Mouse (Mus musculus) limb, embryonic 14.5 days (tissue): ENCODE data around the gene Gdpd5. TPM values are rescaled to one million over a fixed set of nuclear protein-coding genes. Genes with fewer than 3 reads are reported as not detected.

Source experiments
- ATAC-seq: fragments of 200-750 bp; cut with Nextera tagmentation; 2 replicates; pipeline ENCODE4 v1.8.0; 2017; ENCODE audit warnings: low read depth, moderate number of reproducible peaks, moderate TSS enrichment; ENCODE audit not compliant: low FRiP score
- DNase-seq: peaks from one replicate; pipeline ENCODE4 v3.0.0-alpha.2; 2015; ENCODE audit warnings: low spot score
- H3K27ac ChIP-seq: fragments of 300-500 bp; sonication (generic); replicated peaks from 2 replicates; pipeline ENCODE4 v1.5.1; 2014; ENCODE audit warnings: low read depth, mild to moderate bottlenecking, low read length, moderate library complexity, mixed read lengths
- H3K27me3 ChIP-seq: fragments of 300-500 bp; sonication (generic); 2 replicates; pipeline ENCODE4 v1.6.1; 2014; ENCODE audit warnings: low read length, mixed read lengths; ENCODE audit not compliant: control insufficient read depth, insufficient read depth
- H3K36me3 ChIP-seq: fragments of 300-500 bp; sonication (generic); 2 replicates; pipeline ENCODE4 v1.6.1; 2014; ENCODE audit warnings: mild to moderate bottlenecking, low read length, moderate library complexity, mixed read lengths; ENCODE audit not compliant: control insufficient read depth, insufficient read depth
- H3K4me1 ChIP-seq: fragments of 300-500 bp; sonication (generic); 2 replicates; pipeline ENCODE4 v1.6.1; 2014; ENCODE audit warnings: antibody characterized with exemption, low read length, mixed read lengths; ENCODE audit not compliant: control insufficient read depth, insufficient read depth
- H3K4me2 ChIP-seq: fragments of 300-500 bp; sonication (generic); replicated peaks from 2 replicates; pipeline ENCODE4 v1.6.1; 2014; ENCODE audit warnings: low read depth, mild to moderate bottlenecking, low read length, moderate library complexity; ENCODE audit not compliant: severe bottlenecking
- H3K4me3 ChIP-seq: fragments of 300-500 bp; sonication (generic); replicated peaks from 2 replicates; pipeline ENCODE4 v1.5.1; 2014; ENCODE audit warnings: low read length
- H3K9ac ChIP-seq: fragments of 300-500 bp; sonication (generic); 2 replicates; pipeline ENCODE4 v1.6.1; 2014; ENCODE audit warnings: mild to moderate bottlenecking, low read depth, low read length, moderate library complexity; ENCODE audit not compliant: severe bottlenecking
- H3K9me3 ChIP-seq: fragments of 300-500 bp; sonication (generic); 2 replicates; pipeline ENCODE4 v1.6.1; 2016; ENCODE audit warnings: low read length; ENCODE audit not compliant: control insufficient read depth
- POLR2A ChIP-seq: fragments of 200-500 bp; IDR thresholded peaks from 2 replicates; pipeline ENCODE4 v1.8.0; 2012; ENCODE audit warnings: inconsistent platforms, mild to moderate bottlenecking, moderate library complexity, borderline replicate concordance; ENCODE audit not compliant: insufficient read depth, insufficient read length; ENCODE audit errors: extremely low read depth
- WGBS: fragments of 180-500 bp; shearing (Covaris S2); extraction: QIAGEN DNeasy Blood & Tissue Kit; methylation state at CpG from one replicate; pipeline ENCODE4 v1.1.7; 2014; 5-methylcytosine and 5-hydroxymethylcytosine counted together
- polyA plus RNA-seq, 2 experiments: library from polyadenylated mRNA; depleted of rRNA in 1 of 2; stranded (reverse) in 1 of 2; unstranded in 1 of 2; fragments of >200 nt; fragmentation: Nextera tagmentation in 1 of 2; extraction: Ambion mirVana in 1 of 2; gene quantifications; 2 replicates each; pipeline versions ENCODE4 v1.2.1 to v1.2.3; 2012 to 2014

Gdpd5 gene
- polyA plus RNA-seq, 2 experiments, result 11.8 to 14.5 TPM

- Histone ChIP-seq H3K27ac (no peak overlapping the region), H3K4me2 (no peak overlapping the region), H3K9ac (no peak overlapping the region), H3K9me3 (no peaks in the 10 kb centered on the region), H3K4me1 (peaks cover 22% of the 10 kb centered on the region), H3K36me3 (no peaks in the 10 kb centered on the region), H3K4me3 (no peak overlapping the region), H3K27me3 (no peaks in the 10 kb centered on the region)
- DNase-seq, result no peak
- WGBS, result 75% methylated on average over 2 of the region's 2 CpGs
- no peak for ATAC-seq
- TF ChIP-seq POLR2A, result no peak
These were observed 64.6 kb downstream of the Gdpd5 start for GRCm38 (mm10) chr7:99445833-99446232.

GRCm38 (mm10) chr7:99447323-99447722 lies 66.1 kb downstream of the Gdpd5 start:
- TF ChIP-seq POLR2A, result no peak
- Histone ChIP-seq H3K4me1 (peaks cover 9% of the 10 kb centered on the region), H3K27me3 (no peaks in the 10 kb centered on the region), H3K9me3 (no peaks in the 10 kb centered on the region), H3K9ac (no peak overlapping the region), H3K27ac (no peak overlapping the region), H3K4me2 (no peak overlapping the region), H3K36me3 (no peaks in the 10 kb centered on the region), H3K4me3 (no peak overlapping the region)
- DNase-seq, result no peak
- WGBS, result 63% methylated on average over 5 of the region's 5 CpGs
- ATAC-seq, result no peak

DNA sequence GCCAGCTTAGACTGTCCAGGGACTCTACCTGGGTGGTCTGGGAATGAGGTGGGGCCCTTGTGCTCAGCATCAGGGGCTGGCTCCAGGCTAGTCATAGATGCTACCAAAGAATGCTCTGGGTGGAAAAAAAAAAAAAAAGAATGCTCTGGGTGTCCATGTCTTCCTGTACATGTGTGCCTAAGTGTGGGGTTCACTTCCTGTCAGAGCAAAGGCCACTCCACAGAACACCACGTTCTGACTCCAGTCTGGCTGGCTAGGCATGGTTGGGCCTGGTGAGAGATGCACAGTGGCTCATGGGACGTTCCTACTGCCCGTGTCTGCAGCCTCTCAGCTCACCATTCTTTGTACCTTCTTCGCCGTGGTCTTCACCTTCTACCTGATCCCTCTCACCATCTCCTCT lies 67.4 kb downstream of the Gdpd5 start:
- ATAC-seq, result no peak
- no peak for TF ChIP-seq POLR2A

GRCm38 (mm10) chr7:99449063-99449462 lies 67.8 kb downstream of the Gdpd5 start:
- ATAC-seq, result no peak
- no peak overlapping the region for H3K4me3 ChIP-seq
- H3K27me3 ChIP-seq, result no peaks in the 10 kb centered on the region

More for the DNA sequence above, 67.4 kb downstream of the Gdpd5 start:
- Histone ChIP-seq H3K4me2 (no peak overlapping the region), H3K9me3 (no peaks in the 10 kb centered on the region), H3K9ac (no peak overlapping the region), H3K27ac (no peak overlapping the region), H3K27me3 (no peaks in the 10 kb centered on the region), H3K36me3 (no peaks in the 10 kb centered on the region), H3K4me1 (no peaks in the 10 kb centered on the region), H3K4me3 (no peak overlapping the region)
- DNase-seq, result no peak
- 83% methylated on average over 5 of the region's 5 CpGs for WGBS

GRCm38 (mm10) chr7:99449751-99450150 lies 68.5 kb downstream of the Gdpd5 start:
- Histone ChIP-seq H3K9ac (no peak overlapping the region), H3K27ac (no peak overlapping the region), H3K27me3 (no peaks in the 10 kb centered on the region), H3K4me3 (no peak overlapping the region), H3K4me2 (no peak overlapping the region), H3K4me1 (no peaks in the 10 kb centered on the region), H3K9me3 (no peaks in the 10 kb centered on the region), H3K36me3 (no peaks in the 10 kb centered on the region)
- DNase-seq (peak; percentile 14), ATAC-seq (no peak)
- no peak for TF ChIP-seq POLR2A
- 69% methylated on average over 3 of the region's 3 CpGs for WGBS

More at GRCm38 (mm10) chr7:99449063-99449462, 67.8 kb downstream of the Gdpd5 start:
- no peak overlapping the region for H3K4me2 ChIP-seq
- H3K36me3 ChIP-seq, result no peaks in the 10 kb centered on the region
- no peaks in the 10 kb centered on the region for H3K9me3 ChIP-seq
- no peak overlapping the region for H3K27ac ChIP-seq
- H3K9ac ChIP-seq, result no peak overlapping the region
- DNase-seq, result no peak
- TF ChIP-seq POLR2A, result no peak
- 72% methylated on average over 8 of the region's 8 CpGs for WGBS
- H3K4me1 ChIP-seq, result no peaks in the 10 kb centered on the region

GRCm38 (mm10) chr7:99450703-99451102 lies 69.5 kb downstream of the Gdpd5 start:
- ATAC-seq, result peak; percentile 64
- 0% methylated on average over 3 of the region's 3 CpGs for WGBS
- H3K9ac ChIP-seq, result no peak overlapping the region

More at GRCm38 (mm10) chr7:99450703-99451102, 69.5 kb downstream of the Gdpd5 start:
- TF ChIP-seq POLR2A, result no peak
- no peak overlapping the region for H3K4me2 ChIP-seq
- H3K27me3 ChIP-seq, result no peaks in the 10 kb centered on the region
- DNase-seq, result peak; percentile 83
- no peaks in the 10 kb centered on the region for H3K36me3 ChIP-seq
- no peaks in the 10 kb centered on the region for H3K4me1 ChIP-seq
- no peaks in the 10 kb centered on the region for H3K9me3 ChIP-seq
- no peak overlapping the region for H3K27ac ChIP-seq
- no peak overlapping the region for H3K4me3 ChIP-seq
